Mouse (Mus musculus) gastrocnemius, postnatal 14 days (tissue): ENCODE measurements around the gene Acot8. TPM values are rescaled to one million over a fixed set of nuclear protein-coding genes. Genes with fewer than 3 reads are reported as not detected.

ENCODE experiments used
- DNase-seq: peaks from one replicate; pipeline ENCODE4 v3.0.0; 2021; ENCODE audit warnings: mixed read lengths
- intact Hi-C: fragments of 180-260 bp; cut with DNase I; formaldehyde crosslinking; loops from one replicate; pipeline ENCODE4 v1.15.1; 2025; ENCODE audit warnings: low total_unique reads
- total RNA-seq, 2 experiments: library from RNA; stranded (reverse); gene quantifications; 2 replicates each; pipeline ENCODE4 v1.2.3; 2021

Acot8 gene
- total RNA-seq, 2 experiments from 2014 or later, result 9.0 to 9.7 TPM

GRCm38 (mm10) chr2:164786388-164786885 lies 18.2 kb downstream of the Acot8 start:
- intact Hi-C loops, result no loop called here
- DNase-seq, result no peak

DNA sequence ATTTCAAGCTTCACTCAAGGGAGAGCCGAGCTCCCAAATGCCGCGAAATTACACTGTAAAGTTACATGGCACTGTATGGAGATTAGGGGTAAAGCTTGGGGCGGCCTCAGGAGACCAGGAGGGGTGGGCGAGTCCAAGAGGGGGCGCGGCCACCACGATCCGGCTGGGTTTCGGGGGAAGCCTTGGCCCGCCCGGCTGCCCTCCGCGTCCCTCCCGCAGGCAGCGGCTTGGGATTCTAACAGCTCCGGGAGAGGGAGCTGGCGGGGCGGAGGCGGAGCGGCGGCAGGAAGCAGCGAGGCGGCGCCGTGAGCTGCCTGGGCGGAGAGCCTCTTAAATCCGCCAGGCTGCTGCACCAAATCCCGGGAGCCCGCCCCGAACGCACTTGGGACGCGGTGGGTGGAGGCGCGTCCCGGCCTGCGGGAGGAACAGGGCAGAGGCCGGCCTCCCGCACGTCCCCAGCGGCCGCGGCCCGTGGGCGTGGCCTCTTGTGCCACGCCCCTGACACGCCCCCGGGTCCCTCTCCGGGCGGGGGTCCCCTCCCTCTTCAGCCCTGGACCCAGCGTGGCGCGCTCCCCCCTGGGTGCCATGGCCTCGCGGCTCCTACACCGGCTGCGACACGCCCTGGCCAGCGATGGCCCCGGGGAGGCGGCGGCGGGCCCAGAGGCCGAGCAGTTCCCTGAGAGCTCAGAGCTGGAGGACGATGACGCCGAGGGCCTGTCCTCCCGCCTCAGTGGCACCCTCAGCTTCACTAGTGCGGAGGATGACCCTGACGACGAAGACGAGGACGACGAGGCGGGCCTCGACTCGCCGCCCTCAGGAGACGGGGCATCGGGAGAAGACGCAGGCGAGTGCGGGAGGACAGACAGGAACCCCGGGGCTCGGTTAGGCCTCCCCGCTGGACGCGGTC lies 18.9 kb downstream of the Acot8 start, which contains the start of gene Snx21:
Gene Snx21, plus strand, starts transcription at position 343 of the 907 bp plus-strand sequence.
- intact Hi-C loops, result no loop called here
- DNase-seq, result peak; percentile 92

GRCm38 (mm10) chr2:164784869-164785420 lies 19.7 kb downstream of the Acot8 start:
- no peak for DNase-seq
- intact Hi-C loops, result no loop called here

GRCm38 (mm10) chr2:164783926-164784581 lies 20.6 kb downstream of the Acot8 start:
- DNase-seq, result no peak
- intact Hi-C loops, result no loop called here

DNA sequence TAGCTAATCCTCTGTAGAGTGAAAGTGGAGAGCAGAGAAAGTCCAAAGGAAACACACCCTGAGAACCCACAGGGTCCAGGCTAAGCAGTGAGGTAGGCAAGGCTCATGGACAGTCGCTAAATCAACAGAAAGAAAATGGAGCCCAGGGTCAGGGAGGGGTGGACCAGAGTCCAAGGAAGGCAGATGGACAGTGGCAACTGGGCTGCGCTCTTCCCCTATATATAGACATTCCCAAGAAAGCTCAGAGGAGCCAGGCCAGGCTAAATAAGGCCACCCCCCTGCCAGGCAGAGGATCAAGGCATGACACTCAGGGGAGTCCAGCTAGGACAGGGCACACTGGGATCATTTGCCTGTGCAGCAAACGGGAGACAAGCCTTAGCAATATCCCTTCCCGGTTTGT lies 22.8 kb downstream of the Acot8 start:
- peak; percentile 69 for DNase-seq
- intact Hi-C loops, result no loop called here

GRCm38 (mm10) chr2:164779481-164780086 lies 25.1 kb downstream of the Acot8 start, which contains the start of gene Tnnc2:
Gene Tnnc2, minus strand, starts transcription at chr2:164779967.
- intact Hi-C loops, result no loop called here
- DNase-seq, result peak; percentile 68

DNA sequence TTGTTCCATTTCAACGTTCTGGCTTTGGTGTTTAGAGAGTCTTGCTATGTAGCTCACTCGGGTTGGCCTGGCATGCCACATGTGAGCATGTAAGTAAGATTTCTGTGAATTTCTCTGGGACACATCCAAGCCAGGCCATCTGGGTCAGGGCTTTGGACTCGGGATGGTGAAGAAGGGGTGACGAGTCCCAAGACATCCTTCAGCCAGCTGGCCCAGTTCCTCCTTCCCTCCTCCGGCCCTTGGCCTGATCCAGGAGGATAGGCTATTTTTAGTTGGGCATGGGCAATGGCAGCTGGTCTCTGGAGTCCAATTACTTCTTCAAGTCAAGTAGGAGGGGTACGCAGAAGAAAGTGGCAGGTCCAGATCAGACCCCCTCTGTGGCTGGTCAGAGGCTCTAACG lies 25.9 kb downstream of the Acot8 start:
- peak; percentile 70 for DNase-seq
- intact Hi-C loops, result no loop called here

DNA sequence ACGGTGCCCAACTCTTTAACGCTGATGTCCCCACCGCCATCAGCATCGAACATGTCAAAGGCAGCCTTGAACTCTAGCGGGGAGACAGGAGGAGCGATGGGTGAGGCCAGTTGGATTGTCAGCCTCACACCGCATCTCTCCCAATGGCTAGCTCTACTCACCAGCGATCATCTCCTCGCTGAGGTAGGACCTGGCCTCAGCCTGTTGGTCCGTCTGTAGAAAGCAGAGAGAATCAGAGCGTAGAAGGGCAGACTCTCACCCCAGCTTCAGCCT lies 26.7 kb downstream of the Acot8 start:
- intact Hi-C loops, result no loop called here
- DNase-seq, result no peak

DNA sequence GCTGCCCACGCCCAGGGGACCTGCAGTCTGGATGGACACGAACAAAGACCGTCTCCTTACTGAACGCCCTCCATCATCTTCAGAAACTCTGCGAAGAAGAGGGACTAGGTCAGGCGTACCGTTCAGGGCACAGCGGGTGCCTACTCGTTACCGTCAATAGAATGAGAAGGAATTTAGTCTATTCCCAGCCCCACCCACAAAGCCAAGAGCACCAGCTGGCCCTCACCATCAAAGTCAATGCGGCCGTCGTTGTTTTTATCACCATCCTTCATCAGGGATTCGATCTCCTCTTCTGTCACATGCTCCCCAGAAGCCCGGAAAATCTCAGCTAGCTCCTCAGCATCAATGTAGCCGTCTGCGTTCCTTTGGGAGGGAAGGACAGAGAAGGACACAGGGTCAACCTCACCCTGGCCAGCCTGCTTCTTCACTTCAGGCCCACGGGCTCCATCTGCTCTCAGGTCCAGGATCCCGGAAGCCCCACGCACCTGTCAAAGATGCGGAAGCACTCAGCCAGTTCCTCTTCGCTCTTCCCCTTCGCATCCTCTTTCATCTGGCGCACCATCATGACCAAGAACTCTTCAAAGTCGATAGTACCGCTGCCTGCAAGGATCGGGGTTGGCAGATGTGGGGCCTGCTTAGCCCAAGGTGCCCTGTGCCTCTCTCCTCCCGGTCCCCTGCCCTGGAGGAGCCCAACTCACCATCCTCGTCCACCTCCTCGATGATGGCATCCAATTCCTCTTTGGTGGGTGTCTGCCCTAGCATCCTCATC lies 27.3 kb downstream of the Acot8 start:
- intact Hi-C loops, result no loop called here
- no peak for DNase-seq

DNA sequence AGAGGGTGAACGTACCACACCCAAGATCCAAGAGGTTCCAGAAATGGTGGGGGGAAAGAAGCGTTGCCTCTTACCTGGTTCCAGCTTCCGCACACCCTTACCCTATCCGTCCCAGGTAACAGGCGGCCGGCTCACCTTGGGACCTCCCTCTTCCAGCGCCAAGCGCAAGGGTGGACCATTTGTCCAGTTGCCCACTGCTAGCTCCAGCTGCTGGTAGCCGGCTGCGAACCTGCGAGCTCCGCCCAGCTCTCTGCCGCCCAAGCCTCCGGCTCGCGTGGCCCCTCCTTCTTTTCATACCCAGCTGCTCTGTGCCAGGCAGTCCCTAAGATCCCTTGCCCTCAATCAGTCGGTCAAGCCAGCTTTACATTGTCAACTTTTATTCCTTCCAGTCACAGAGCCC lies 27.9 kb downstream of the Acot8 start:
- no peak for DNase-seq
- intact Hi-C loops, result no loop called here

DNA sequence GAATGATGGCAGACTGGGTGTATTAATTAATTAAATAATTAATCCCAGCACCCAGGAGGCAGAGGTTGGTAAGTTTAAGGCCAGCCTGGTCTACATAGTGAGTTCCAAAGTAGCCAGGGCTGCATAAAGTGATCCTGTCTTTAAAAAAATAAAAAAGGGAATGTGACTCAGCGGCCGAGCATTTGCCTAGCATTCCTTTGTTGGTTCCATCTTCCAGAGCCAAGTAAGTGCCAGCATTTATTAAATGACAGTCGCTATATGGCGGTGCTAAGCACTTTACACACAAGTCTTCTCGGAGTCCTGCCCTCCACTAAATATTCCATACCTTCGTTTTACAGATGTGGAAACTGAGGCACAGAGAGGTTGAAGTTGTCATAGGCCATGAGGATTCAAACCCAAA lies 28.6 kb downstream of the Acot8 start:
- intact Hi-C loops, result no loop called here
- no peak for DNase-seq

- intact Hi-C loops, result no loop called here
- DNase-seq, result no peak
Measured at GRCm38 (mm10) chr2:164773989-164774364, 30.7 kb downstream of the Acot8 start.

DNA sequence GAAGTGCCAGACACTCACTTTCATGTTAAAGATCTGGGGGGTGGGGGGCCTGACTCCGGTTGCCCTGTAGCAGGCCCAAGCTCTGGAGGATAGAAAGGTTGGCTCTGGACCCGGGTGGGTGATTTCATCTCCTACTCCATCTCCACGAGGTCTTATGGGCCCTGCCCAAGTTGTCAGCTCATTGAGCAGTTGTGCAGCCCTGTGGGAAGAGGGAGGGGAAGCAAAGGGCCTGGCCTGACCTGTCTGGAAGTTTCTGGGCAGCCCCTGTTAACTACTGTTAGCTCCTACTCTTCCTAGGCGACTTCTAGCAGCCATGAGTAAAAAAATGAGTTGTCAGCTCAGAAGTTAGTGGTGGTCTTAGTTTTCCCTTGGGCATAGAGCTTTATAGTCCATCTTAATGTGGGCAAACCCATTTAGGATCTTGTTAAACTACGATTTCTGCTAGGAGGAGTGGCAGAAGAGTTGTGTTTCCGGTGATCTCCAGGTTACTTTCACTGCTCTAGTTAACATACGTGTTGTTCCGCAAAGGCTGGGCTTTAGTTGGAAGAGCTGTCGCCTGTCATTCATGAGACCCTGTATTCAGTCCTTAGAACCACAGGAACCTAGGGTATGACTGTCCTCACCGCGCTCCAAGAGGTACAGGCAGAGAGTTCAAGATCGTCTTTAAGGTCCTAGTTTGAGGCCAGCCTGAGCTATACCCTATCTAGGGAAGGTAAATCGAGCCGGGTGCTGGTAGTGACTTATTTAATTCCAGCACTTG lies 31.3 kb downstream of the Acot8 start:
- DNase-seq, result no peak

GRCm38 (mm10) chr2:164771123-164771522 lies 33.6 kb downstream of the Acot8 start:
- DNase-seq, result no peak
- intact Hi-C loops, result no loop called here

More for the DNA sequence above, 31.3 kb downstream of the Acot8 start:
- intact Hi-C loops, result no loop called here

GRCm38 (mm10) chr2:164770279-164770678 lies 34.4 kb downstream of the Acot8 start:
- intact Hi-C loops, result no loop called here
- DNase-seq, result no peak

DNA sequence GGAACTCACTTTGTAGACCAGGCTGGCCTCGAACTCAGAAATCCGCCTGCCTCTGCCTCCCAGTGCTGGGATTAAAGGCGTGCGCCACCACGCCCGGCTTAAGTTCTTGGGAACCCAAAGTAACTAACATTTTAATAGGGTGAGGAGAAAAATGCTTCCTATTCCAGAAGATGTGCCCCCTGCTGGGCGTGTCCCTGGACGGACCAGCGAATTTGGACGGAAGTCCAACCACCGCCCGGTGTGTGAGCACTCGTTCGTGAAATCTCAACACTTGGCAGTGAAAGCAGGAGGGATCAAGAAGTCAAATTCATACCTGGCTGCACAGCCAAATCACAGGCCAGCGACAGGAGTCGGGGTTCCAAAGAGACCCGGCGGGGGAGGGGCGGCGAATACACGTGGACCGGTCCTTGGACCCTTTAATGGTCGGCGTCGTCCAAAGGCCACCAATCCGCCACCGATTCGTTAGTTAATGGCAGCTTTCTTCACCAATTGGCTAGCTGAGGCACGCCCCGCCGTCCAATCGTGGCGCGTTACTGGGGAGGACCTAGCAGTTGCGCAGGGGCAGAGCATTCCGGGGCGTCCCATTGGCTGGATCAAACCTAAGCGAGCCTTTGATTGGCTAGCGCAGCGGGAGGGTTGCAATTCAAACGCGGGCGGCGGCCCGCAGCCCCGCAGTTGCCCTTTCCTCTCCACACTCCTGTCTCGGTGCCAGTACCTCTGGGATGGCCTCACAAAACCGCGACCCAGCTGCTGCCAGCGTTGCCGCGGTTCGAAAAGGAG lies 35.2 kb downstream of the Acot8 start, which contains the start of gene Ube2c:
Gene Ube2c, plus strand, starts transcription at position 641 of the 780 bp plus-strand sequence.
- peak; percentile 97 for DNase-seq
- intact Hi-C loops, result no loop called here

DNA sequence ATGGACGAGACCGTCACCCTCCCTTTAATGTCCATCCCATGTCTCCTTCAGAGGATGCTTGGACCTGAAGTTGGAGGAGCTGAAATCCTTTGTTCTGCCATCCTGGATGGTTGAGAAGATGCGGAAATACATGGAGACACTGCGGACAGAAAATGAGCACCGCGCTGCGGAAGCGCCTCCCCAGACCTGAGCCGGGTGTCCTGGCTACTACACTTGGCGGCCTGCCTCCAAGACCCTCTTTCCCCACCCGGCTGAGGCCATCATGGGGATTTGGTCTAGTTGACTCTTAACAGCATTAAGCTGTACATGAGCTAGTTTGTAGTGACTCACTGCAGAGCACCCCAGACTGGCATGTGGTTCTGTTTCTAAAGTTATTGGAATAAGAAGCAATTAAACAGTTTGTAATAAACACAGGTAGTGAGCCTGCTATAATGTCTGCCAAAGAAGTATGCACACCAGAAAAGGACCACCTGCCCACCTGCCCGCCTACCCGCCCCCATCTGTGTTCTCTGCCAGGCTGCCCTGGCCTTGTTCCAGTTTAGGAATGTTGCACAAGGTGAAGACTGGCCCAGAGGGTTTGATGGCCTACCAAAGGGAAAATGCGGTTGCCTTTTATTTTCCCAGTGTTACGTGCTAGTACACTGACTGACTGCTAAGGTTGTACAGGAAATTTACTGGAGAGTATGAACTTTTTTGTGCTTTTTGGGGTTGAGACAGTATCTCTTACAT lies 36.7 kb downstream of the Acot8 start:
- intact Hi-C loops, result no loop called here
- no peak for DNase-seq
